Mouse (Mus musculus) bone marrow macrophage, adult 2 months (primary cell): ENCODE measurements around the gene Haus6.
"Not testable (repeated sequence)": the region's sequence is repeated elsewhere in the genome, so short reads cannot be mapped to it uniquely, and the experiment has no call there.

Experiments
- CTCF ChIP-seq: IDR thresholded peaks from 2 replicates; pipeline ENCODE4 v1.5.1; 2012; ENCODE audit warnings: low read depth, mild to moderate bottlenecking, low read length, moderate library complexity
- POLR2A ChIP-seq: IDR thresholded peaks from 2 replicates; pipeline ENCODE4 v1.6.1; 2012; ENCODE audit warnings: mild to moderate bottlenecking, low read depth, low read length, borderline replicate concordance

DNA sequence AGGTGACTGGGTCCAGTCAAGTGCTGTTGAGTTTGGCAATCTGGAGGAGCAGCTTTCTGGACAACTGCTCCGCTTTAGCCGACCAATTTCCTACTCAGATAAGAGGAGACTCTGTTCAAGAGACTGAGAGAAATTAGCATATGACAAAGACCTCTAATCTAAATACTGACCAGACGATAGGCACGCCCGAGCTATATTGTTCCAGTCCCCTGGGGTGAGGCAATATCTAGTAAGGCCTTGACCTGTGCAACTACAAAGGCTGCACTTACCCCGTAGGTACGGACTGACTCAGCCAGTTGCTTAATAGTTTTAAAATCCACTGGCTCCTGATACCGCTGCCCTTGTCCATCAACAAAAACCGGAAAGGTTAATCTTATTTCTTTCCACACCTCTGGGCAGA lies 25.7 kb upstream of the Haus6 start:
- TF ChIP-seq CTCF, POLR2A: not testable (repeated sequence)
